Mouse (Mus musculus): ENCODE results near the gene Gm26741. TPM values are rescaled to one million over a fixed set of nuclear protein-coding genes. Genes with fewer than 3 reads are reported as not detected.
"Not testable (repeated sequence)": the region's sequence is repeated elsewhere in the genome, so short reads cannot be mapped to it uniquely, and the experiment has no call there.

The Gm26741 gene
- not detected in 2 replicates for polyA plus RNA-seq (2015; fragmentation: Nextera tagmentation; extraction: Ambion mirVana)

GRCm38 (mm10) chr10:52358467-52358866, at the start of gene Gm26741:
TSS of gene Gm26741 (plus strand) at chr10:52358767.
- peaks cover 8% of the 10 kb centered on the region; the same call in 1 of the 2 replicates for H3K36me3 ChIP-seq

GRCm38 (mm10) chr10:52309196-52309595, 49.4 kb upstream of the Gm26741 start:
- 79% methylated on average over 8 of the region's 8 CpGs for WGBS
- Histone ChIP-seq H3K4me1 (replicated peaks) (no peaks in the 10 kb centered on the region), H3K9me3 (no peaks in the 10 kb centered on the region), H3K27ac (replicated peaks) (no peak overlapping the region), H3K9ac (no peak overlapping the region), H3K36me3 (0 out of 2 replicates have a peak, but pooled peaks cover 7% of the 10 kb centered on the region), H3K4me3 (no peak overlapping the region), H3K27me3 (no peaks in the 10 kb centered on the region), H3K4me2 (no peak overlapping the region)
- no peak for ATAC-seq (ENCODE audit: low FRiP score, low read depth)

More at GRCm38 (mm10) chr10:52358467-52358866, at the start of gene Gm26741:
- H3K4me1 ChIP-seq (replicated peaks) = no peaks in the 10 kb centered on the region
- no peak within 1 kb of the TSS for H3K27ac ChIP-seq (replicated peaks)
- H3K9me3 ChIP-seq = no peaks in the 10 kb centered on the region
- ATAC-seq (ENCODE audit: low FRiP score, low read depth) = no peak
- no peak within 1 kb of the TSS for H3K4me2 ChIP-seq
- H3K27me3 ChIP-seq = no peaks in the 10 kb centered on the region
- H3K9ac ChIP-seq = no peak within 1 kb of the TSS
- 90% methylated on average over 2 of the region's 2 CpGs for WGBS
- H3K4me3 ChIP-seq = no peak within 1 kb of the TSS

- Histone ChIP-seq H3K27me3 (no peaks in the 10 kb centered on the region), H3K36me3 (no peaks in the 10 kb centered on the region), H3K4me2 (no peak overlapping the region), H3K4me3 (no peak overlapping the region), H3K9me3 (no peaks in the 10 kb centered on the region), H3K9ac (no peak overlapping the region), H3K27ac (replicated peaks) (no peak overlapping the region), H3K4me1 (replicated peaks) (no peaks in the 10 kb centered on the region)
- WGBS = 94% methylated on average over 28 of the region's 28 CpGs
- no peak for ATAC-seq (ENCODE audit: low FRiP score, low read depth)
Observed at GRCm38 (mm10) chr10:52319506-52320286, 38.9 kb upstream of the Gm26741 start.

DNA sequence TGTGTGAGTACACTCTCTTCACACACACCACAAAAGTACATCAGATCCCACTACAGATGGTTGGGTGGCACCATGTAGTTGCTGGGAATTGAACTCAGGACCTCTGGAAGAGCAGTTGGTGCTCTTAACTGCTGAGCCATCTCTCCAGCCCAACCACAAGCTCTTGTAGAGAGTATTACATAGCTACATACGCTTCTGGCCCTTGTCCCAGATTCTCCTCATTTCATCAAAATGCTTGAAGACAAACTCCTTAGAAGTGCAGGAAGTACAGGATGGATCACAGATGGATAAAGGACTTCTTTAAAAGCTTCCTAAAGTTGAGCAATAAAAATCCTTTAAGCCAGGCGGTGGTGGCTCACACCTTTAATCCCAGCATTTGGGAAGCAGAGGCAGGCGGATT, 36.6 kb upstream of the Gm26741 start:
- Histone ChIP-seq H3K9ac (no peak overlapping the region), H3K27ac (replicated peaks) (no peak overlapping the region), H3K4me3 (no peak overlapping the region), H3K4me2 (no peak overlapping the region), H3K27me3 (no peaks in the 10 kb centered on the region), H3K36me3 (no peaks in the 10 kb centered on the region), H3K9me3 (no peaks in the 10 kb centered on the region), H3K4me1 (replicated peaks) (no peaks in the 10 kb centered on the region)
- WGBS = 98% methylated on average over 3 of the region's 3 CpGs
- no peak for ATAC-seq (ENCODE audit: low FRiP score, low read depth)

DNA sequence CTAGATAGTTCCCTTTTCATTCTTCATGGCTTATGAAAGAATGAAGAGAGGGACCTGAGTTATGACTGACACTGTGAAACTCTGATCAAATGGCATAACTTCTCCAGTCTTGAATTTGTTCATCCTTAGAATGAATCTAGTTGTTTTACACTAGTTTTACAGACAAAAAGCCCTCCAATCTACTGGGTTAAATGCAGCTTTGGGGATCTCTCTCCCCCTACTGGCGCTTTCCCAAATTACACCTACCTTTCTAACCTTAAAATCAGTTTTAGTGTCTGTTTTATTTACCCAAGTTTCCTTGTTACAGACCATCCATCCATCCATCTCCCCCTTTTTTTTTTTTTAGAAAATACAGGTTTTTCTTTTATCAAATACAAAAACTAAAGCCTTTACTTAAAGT, 27.6 kb upstream of the Gm26741 start:
- Histone ChIP-seq H3K9ac (no peak overlapping the region), H3K9me3 (no peaks in the 10 kb centered on the region), H3K27ac (replicated peaks) (no peak overlapping the region), H3K4me2 (no peak overlapping the region), H3K4me1 (replicated peaks) (no peaks in the 10 kb centered on the region), H3K4me3 (no peak overlapping the region), H3K36me3 (no peaks in the 10 kb centered on the region), H3K27me3 (no peaks in the 10 kb centered on the region)
- WGBS = 0% methylated on average over 1 of the region's 1 CpGs
- ATAC-seq (ENCODE audit: low FRiP score, low read depth) = no peak

GRCm38 (mm10) chr10:52343324-52343723, 15.2 kb upstream of the Gm26741 start:
- H3K4me2 ChIP-seq; H3K27ac ChIP-seq (replicated peaks); ATAC-seq (ENCODE audit: low FRiP score, low read depth); H3K9me3 ChIP-seq; H3K27me3 ChIP-seq; H3K9ac ChIP-seq; H3K4me1 ChIP-seq (replicated peaks); H3K4me3 ChIP-seq: not testable (repeated sequence)
- H3K36me3 ChIP-seq = peaks cover 69% of the 10 kb centered on the region
- 93% methylated on average over 4 of the region's 4 CpGs for WGBS

DNA sequence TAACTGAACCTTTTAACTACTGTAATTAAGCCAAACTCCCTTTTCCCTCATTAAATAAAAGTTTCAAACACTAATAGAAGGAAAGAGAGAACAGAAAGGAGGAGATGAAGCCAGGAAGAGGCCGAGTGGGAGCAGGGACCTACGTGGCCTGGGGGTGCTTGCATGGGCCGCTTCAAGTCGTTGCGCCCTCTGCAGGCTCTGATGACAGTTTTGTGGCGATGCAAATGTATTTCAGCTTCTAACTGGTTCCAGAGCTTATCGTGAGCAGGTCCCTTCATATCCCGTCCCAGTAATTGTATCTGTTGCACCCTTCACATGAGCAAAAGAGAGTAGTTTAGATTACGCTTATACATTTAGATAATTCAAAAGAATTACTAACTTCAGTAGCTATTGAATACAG, 5.4 kb upstream of the Gm26741 start:
- H3K9me3 ChIP-seq = no peaks in the 10 kb centered on the region
- WGBS = 73% methylated on average over 9 of the region's 9 CpGs
- no peak overlapping the region for H3K27ac ChIP-seq (replicated peaks)
- H3K9ac ChIP-seq = no peak overlapping the region
- peaks cover 42% of the 10 kb centered on the region for H3K36me3 ChIP-seq
- no peak overlapping the region for H3K4me2 ChIP-seq
- no peak overlapping the region for H3K4me3 ChIP-seq
- H3K4me1 ChIP-seq (replicated peaks) = no peaks in the 10 kb centered on the region
- H3K27me3 ChIP-seq = no peaks in the 10 kb centered on the region
- ATAC-seq (ENCODE audit: low FRiP score, low read depth) = no peak

GRCm38 (mm10) chr10:52360241-52360735, 1.7 kb downstream of the Gm26741 start:
- WGBS = 99% methylated on average over 4 of the region's 4 CpGs
- Histone ChIP-seq H3K9me3 (no peaks in the 10 kb centered on the region), H3K4me2 (no peak overlapping the region)

DNA sequence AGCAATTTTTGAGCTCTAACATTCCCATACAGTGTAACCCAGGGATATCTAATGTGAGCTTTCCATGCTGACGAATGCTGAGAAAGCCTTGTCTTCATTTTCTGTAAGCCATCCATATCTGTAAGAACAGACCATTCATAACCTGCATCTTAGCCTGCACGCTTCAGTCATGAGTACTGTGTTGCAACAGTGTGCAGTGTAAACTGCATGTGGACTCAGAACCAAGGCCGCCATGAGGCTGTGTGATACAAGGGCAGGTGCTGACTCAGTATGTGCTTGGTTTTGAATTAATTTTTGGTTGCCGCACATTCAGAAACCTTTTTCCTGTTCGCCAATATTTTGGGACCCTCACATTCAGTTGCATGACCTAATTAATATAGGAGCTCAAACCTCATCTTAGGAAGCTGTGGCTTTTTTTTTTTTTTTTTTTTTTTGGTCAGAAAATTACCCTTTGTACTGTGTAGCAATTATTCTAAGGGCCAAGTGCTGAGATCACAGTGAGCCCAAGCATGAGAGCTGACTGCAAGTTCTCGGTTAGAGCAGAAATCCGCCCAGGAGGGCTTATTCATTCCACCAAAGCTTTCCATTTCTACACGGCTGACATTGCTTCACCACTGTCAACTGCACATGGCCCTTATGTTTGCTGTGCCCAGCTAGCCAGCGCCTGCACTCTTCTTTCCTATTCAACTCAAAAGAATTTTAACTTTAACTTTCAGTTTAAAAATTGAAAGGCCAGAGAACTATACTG, 2.5 kb downstream of the Gm26741 start:
- no peak overlapping the region for H3K4me3 ChIP-seq
- 92% methylated on average over 9 of the region's 9 CpGs for WGBS
- H3K36me3 ChIP-seq = peaks cover 4% of the 10 kb centered on the region; the same call in 1 of the 2 replicates
- no peak overlapping the region for H3K27ac ChIP-seq (replicated peaks)
- no peak; the same call in 1 of the 2 replicates for ATAC-seq (ENCODE audit: low FRiP score, low read depth)
- H3K4me2 ChIP-seq = no peak overlapping the region
- H3K9me3 ChIP-seq = no peaks in the 10 kb centered on the region
- H3K27me3 ChIP-seq = no peaks in the 10 kb centered on the region
- H3K4me1 ChIP-seq (replicated peaks) = no peaks in the 10 kb centered on the region
- H3K9ac ChIP-seq = no peak overlapping the region

More at GRCm38 (mm10) chr10:52360241-52360735, 1.7 kb downstream of the Gm26741 start:
- H3K4me1 ChIP-seq (replicated peaks) = no peaks in the 10 kb centered on the region
- no peak overlapping the region for H3K27ac ChIP-seq (replicated peaks)
- no peak overlapping the region for H3K4me3 ChIP-seq
- H3K9ac ChIP-seq = no peak overlapping the region
- peaks cover 4% of the 10 kb centered on the region; the same call in 1 of the 2 replicates for H3K36me3 ChIP-seq
- H3K27me3 ChIP-seq = no peaks in the 10 kb centered on the region
- no peak for ATAC-seq (ENCODE audit: low FRiP score, low read depth)

GRCm38 (mm10) chr10:52368376-52368775, 9.8 kb downstream of the Gm26741 start:
- Histone ChIP-seq H3K36me3 (no peaks in the 10 kb centered on the region), H3K4me1 (replicated peaks) (no peaks in the 10 kb centered on the region)

GRCm38 (mm10) chr10:52373834-52374233, 15.3 kb downstream of the Gm26741 start:
- no peaks in the 10 kb centered on the region for H3K9me3 ChIP-seq
- no peak for ATAC-seq (ENCODE audit: low FRiP score, low read depth)
- no peaks in the 10 kb centered on the region for H3K36me3 ChIP-seq
- H3K4me2 ChIP-seq = no peak overlapping the region
- WGBS = 80% methylated on average over 4 of the region's 4 CpGs
- peaks cover 11% of the 10 kb centered on the region; the same call in 1 of the 2 replicates for H3K4me1 ChIP-seq (replicated peaks)
- H3K9ac ChIP-seq = no peak overlapping the region
- H3K27me3 ChIP-seq = no peaks in the 10 kb centered on the region
- no peak overlapping the region for H3K4me3 ChIP-seq
- no peak overlapping the region for H3K27ac ChIP-seq (replicated peaks)

More at GRCm38 (mm10) chr10:52368376-52368775, 9.8 kb downstream of the Gm26741 start:
- no peak for ATAC-seq (ENCODE audit: low FRiP score, low read depth)
- WGBS = 84% methylated on average over 4 of the region's 4 CpGs
- Histone ChIP-seq H3K27me3 (no peaks in the 10 kb centered on the region), H3K27ac (replicated peaks) (no peak overlapping the region), H3K9ac (no peak overlapping the region), H3K4me2 (no peak overlapping the region), H3K4me3 (no peak overlapping the region), H3K9me3 (no peaks in the 10 kb centered on the region)

GRCm38 (mm10) chr10:52374651-52375050, 16.1 kb downstream of the Gm26741 start:
- peaks cover 19% of the 10 kb centered on the region for H3K4me1 ChIP-seq (replicated peaks)
- H3K9me3 ChIP-seq = no peaks in the 10 kb centered on the region
- no peak overlapping the region for H3K27ac ChIP-seq (replicated peaks)
- ATAC-seq (ENCODE audit: low FRiP score, low read depth) = no peak
- H3K9ac ChIP-seq = no peak overlapping the region
- no peaks in the 10 kb centered on the region for H3K27me3 ChIP-seq
- no peaks in the 10 kb centered on the region for H3K36me3 ChIP-seq
- H3K4me3 ChIP-seq = no peak overlapping the region
- no peak overlapping the region for H3K4me2 ChIP-seq
